Mouse (Mus musculus) heart, embryonic 13.5 days (tissue): ENCODE measurements at regions not wholly inside any gene's neighbourhood (a gene's known extent, or its start where the extent isn't known, plus 50 kb on each side); places are given as distances from the start of the nearest gene placed in this dataset.
A peak's percentile ranks its signal among the peaks of the same experiment; 100 is the strongest.

Experiments
- ATAC-seq: fragments of 200-750 bp; cut with Nextera tagmentation; 2 replicates; pipeline ENCODE4 v1.8.0; 2017; ENCODE audit warnings: moderate TSS enrichment; ENCODE audit not compliant: insufficient number of reproducible peaks, low FRiP score, low TSS enrichment; ENCODE audit errors: extremely low read depth
- H3K27ac ChIP-seq: fragments of 300-500 bp; sonication (generic); replicated peaks from 2 replicates; pipeline ENCODE4 v1.5.1; 2015; ENCODE audit warnings: moderate library complexity, mild to moderate bottlenecking, inconsistent platforms
- H3K27me3 ChIP-seq: fragments of 300-500 bp; sonication (generic); replicated peaks from 2 replicates; pipeline ENCODE4 v1.6.1; 2015; ENCODE audit warnings: mild to moderate bottlenecking, inconsistent platforms
- H3K36me3 ChIP-seq: fragments of 300-500 bp; sonication (generic); 2 replicates; pipeline ENCODE4 v1.6.1; 2015; ENCODE audit warnings: mild to moderate bottlenecking, inconsistent platforms
- H3K4me1 ChIP-seq: fragments of 300-500 bp; sonication (generic); 2 replicates; pipeline ENCODE4 v1.6.1; 2015; ENCODE audit warnings: inconsistent platforms
- H3K4me2 ChIP-seq: fragments of 300-500 bp; sonication (generic); 2 replicates; pipeline ENCODE4 v1.6.1; 2015; ENCODE audit warnings: inconsistent platforms, mild to moderate bottlenecking, moderate library complexity
- H3K4me3 ChIP-seq: fragments of 300-500 bp; sonication (generic); 2 replicates; pipeline ENCODE4 v1.5.1; 2015; ENCODE audit warnings: moderate library complexity, mild to moderate bottlenecking, inconsistent platforms
- H3K9ac ChIP-seq: fragments of 300-500 bp; sonication (generic); 2 replicates; pipeline ENCODE4 v1.6.1; 2015; ENCODE audit warnings: inconsistent platforms, mild to moderate bottlenecking, moderate library complexity
- H3K9me3 ChIP-seq: fragments of 300-500 bp; sonication (generic); 2 replicates; pipeline ENCODE4 v1.6.1; 2016; ENCODE audit warnings: inconsistent platforms
- WGBS: fragments of 180-500 bp; shearing (Covaris S2); methylation state at CpG from one replicate; pipeline ENCODE4 v1.1.7; 2015; ENCODE audit warnings: mixed read lengths; 5-methylcytosine and 5-hydroxymethylcytosine counted together

- 21% methylated on average over 3 of the region's 3 CpGs for WGBS
- Histone ChIP-seq H3K4me3 (no peak overlapping the region), H3K27ac (peak overlapping the region; percentile 31; the same call in 1 of the 2 replicates), H3K9me3 (no peaks in the 10 kb centered on the region), H3K27me3 (no peaks in the 10 kb centered on the region), H3K4me2 (no peak overlapping the region), H3K9ac (no peak overlapping the region), H3K4me1 (peaks cover 8% of the 10 kb centered on the region; the same call in 1 of the 2 replicates), H3K36me3 (no peaks in the 10 kb centered on the region)
- no peak for ATAC-seq
Measured at GRCm38 (mm10) chr8:90121017-90121416, 227.1 kb downstream of the Tox3 start.

DNA sequence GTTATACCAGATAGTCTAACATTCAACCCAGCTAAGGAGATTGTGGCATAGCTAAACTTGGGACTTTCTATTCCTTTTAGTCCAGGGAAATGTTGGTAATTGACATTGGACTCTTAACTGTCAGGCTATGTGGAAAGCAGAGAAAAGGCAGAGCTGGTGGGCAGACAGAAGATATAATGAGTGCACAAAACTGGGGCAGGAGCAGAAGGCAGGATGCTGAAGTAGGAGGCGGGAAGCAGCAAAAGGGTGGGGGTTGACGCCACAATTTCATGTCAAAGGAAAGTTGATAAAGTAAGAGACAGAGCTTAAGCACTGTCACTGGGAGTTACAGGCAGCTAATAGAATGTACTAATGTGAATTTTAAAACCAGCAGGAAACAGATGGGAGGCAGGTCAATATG, 232.7 kb downstream of the Tox3 start:
- Histone ChIP-seq H3K4me3 (no peak overlapping the region), H3K9me3 (no peaks in the 10 kb centered on the region), H3K27ac (no peak overlapping the region), H3K4me2 (no peak overlapping the region), H3K27me3 (no peaks in the 10 kb centered on the region), H3K36me3 (no peaks in the 10 kb centered on the region), H3K4me1 (peaks cover 2% of the 10 kb centered on the region; the same call in 1 of the 2 replicates), H3K9ac (no peak overlapping the region)
- 66% methylated on average over 2 of the region's 2 CpGs for WGBS
- ATAC-seq: no peak

DNA sequence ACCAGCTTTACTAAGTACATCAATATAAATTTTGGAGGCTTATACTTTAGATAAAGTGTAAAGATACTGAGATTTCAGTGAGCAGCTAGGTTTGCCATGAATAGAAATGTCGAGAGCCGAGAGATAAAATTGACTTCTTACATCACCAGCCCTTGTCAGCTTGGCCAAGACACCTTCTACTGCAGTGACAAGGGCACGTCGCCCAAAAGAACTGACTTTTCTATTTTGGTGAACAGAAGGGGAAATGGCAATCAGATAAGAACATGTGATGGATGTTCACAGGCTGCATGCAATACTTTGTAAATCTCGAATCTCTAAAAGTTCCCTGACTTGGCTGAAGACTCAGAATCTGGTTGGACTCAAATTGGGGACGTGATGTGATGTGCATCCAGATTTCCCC, 247.6 kb downstream of the Tox3 start:
- H3K9me3 ChIP-seq: 0 out of 2 replicates have a peak, but pooled peaks cover 2% of the 10 kb centered on the region
- no peak overlapping the region for H3K9ac ChIP-seq
- H3K4me1 ChIP-seq: peaks cover 11% of the 10 kb centered on the region
- H3K4me3 ChIP-seq: no peak overlapping the region
- no peak for ATAC-seq
- H3K36me3 ChIP-seq: no peaks in the 10 kb centered on the region
- H3K4me2 ChIP-seq: no peak overlapping the region
- H3K27ac ChIP-seq: 0 out of 2 replicates have a peak overlapping the region, but pooled peaks have one; percentile 16
- WGBS: 36% methylated on average over 6 of the region's 6 CpGs
- H3K27me3 ChIP-seq: no peaks in the 10 kb centered on the region

- H3K27me3 ChIP-seq: no peaks in the 10 kb centered on the region
- H3K4me3 ChIP-seq: no peak overlapping the region
- peaks cover 15% of the 10 kb centered on the region; the same call in 1 of the 2 replicates for H3K4me1 ChIP-seq
- H3K27ac ChIP-seq: no peak overlapping the region
- peaks cover 12% of the 10 kb centered on the region for H3K9me3 ChIP-seq
- no peak for ATAC-seq
- 75% methylated on average over 5 of the region's 5 CpGs for WGBS
- H3K36me3 ChIP-seq: no peaks in the 10 kb centered on the region
- no peak overlapping the region for H3K9ac ChIP-seq
- H3K4me2 ChIP-seq: no peak overlapping the region
Measured at GRCm38 (mm10) chr8:90082630-90083029, 265.5 kb downstream of the Tox3 start.

DNA sequence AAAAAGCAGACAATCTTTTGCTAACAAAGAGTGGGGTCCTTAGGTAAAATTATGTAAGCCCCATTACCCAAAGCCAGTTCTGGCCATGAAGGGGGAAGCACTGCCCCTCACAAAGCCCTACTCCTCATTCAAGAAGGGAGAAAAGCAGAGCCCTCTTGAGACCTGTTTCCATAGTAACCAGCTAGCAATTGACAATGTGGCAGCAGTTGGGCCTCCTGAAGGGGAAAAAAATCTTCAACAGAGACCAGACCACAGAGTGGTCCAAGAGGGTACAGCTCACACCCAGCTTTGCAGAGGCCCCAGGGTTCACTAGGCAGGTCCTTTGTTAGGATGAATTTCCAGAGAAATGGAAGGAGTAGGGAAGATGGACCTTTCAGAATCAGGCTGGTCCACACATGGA, 271.8 kb downstream of the Tox3 start:
- no peak overlapping the region for H3K4me3 ChIP-seq
- no peaks in the 10 kb centered on the region for H3K27me3 ChIP-seq
- H3K9me3 ChIP-seq: no peaks in the 10 kb centered on the region
- H3K9ac ChIP-seq: no peak overlapping the region
- ATAC-seq: no peak
- H3K27ac ChIP-seq: no peak overlapping the region
- no peak overlapping the region for H3K4me2 ChIP-seq
- peaks cover 20% of the 10 kb centered on the region for H3K4me1 ChIP-seq
- H3K36me3 ChIP-seq: no peaks in the 10 kb centered on the region

GRCm38 (mm10) chr8:90075796-90076195, 272.3 kb downstream of the Tox3 start:
- Histone ChIP-seq H3K27ac (no peak overlapping the region), H3K9me3 (no peaks in the 10 kb centered on the region), H3K36me3 (no peaks in the 10 kb centered on the region), H3K4me2 (no peak overlapping the region), H3K4me1 (peaks cover 20% of the 10 kb centered on the region), H3K4me3 (no peak overlapping the region), H3K9ac (no peak overlapping the region), H3K27me3 (no peaks in the 10 kb centered on the region)
- no peak for ATAC-seq
- WGBS: 84% methylated on average over 5 of the region's 5 CpGs

DNA sequence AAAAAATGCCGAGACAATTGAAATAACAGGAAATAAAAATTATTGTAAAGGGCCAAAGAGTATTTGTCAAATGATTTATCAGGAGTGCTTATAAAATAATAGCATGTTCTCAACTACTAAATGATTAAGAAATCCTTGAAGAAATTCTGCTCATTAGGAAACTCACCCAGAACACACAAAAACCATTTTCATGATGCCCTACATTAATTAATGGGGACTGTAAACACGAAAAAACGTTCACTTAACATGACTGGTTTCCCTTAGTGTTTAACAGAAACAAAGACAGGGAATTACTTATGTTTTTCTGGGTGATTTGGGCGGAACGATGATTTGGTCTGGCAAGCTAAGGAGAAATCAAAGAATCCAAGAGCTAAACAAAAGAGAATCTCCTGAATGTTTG, 278.1 kb downstream of the Tox3 start:
- no peak overlapping the region for H3K27ac ChIP-seq
- ATAC-seq: no peak
- H3K27me3 ChIP-seq: no peaks in the 10 kb centered on the region
- no peak overlapping the region for H3K4me3 ChIP-seq
- no peaks in the 10 kb centered on the region for H3K36me3 ChIP-seq
- 0 out of 2 replicates have a peak overlapping the region, but pooled peaks have one; percentile 41 for H3K9ac ChIP-seq
- H3K4me1 ChIP-seq: peaks cover 14% of the 10 kb centered on the region
- H3K4me2 ChIP-seq: peak overlapping the region; percentile 63
- H3K9me3 ChIP-seq: no peaks in the 10 kb centered on the region
- WGBS: 72% methylated on average over 5 of the region's 5 CpGs

DNA sequence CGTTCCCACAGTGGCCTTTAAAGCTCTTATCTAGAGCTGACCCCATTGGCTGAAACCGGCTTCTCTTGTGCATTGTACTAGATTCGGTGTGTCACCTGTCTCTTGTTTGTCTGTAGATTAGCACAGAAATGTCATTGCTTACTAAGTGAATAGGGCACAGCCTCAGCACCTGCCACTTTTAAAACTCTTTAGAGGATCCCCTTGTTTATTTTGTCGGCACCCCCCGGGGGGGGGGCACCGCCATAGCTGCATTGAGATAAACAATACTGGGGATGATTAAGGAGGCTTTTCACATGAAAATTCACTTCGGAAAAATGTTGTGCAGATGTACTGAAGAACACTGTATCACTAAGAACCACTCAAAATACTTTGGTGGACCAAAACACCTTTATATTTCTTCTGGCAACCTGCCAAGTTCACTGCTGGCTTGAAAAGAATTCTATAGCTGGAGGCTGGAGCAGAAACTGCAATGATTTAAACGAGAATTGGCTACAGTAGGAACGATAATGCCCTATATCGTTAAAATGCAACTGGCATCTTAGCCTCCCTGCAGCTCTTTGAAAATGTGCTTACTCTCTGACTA, 278.6 kb downstream of the Tox3 start:
- H3K4me1 ChIP-seq: peaks cover 14% of the 10 kb centered on the region

DNA sequence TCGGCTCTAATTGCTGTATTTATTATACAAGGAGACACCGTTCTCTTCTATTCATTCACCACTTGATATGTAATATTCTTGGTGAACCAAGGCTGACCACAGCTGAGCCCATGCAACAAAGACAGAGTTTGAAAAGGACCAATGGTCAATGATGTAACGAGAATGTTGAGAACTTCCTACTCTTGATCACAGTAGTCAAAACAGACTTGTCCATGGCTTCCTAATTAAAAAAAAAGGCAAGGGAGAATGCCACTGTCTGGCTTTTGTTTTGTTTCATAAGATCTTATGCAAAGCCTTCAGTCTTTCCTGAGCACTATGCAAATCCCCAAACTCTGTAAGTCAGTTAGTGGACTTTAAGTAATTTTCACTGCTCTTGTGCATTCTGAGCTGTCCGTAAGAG, 279.7 kb downstream of the Tox3 start:
- H3K4me2 ChIP-seq: no peak overlapping the region
- H3K9me3 ChIP-seq: no peaks in the 10 kb centered on the region
- WGBS: 85% methylated on average over 4 of the region's 4 CpGs
- no peak overlapping the region for H3K9ac ChIP-seq
- H3K36me3 ChIP-seq: no peaks in the 10 kb centered on the region
- no peak overlapping the region for H3K27ac ChIP-seq
- peaks cover 14% of the 10 kb centered on the region for H3K4me1 ChIP-seq
- H3K4me3 ChIP-seq: no peak overlapping the region
- H3K27me3 ChIP-seq: no peaks in the 10 kb centered on the region
- ATAC-seq: no peak

More for the DNA sequence above, 278.6 kb downstream of the Tox3 start:
- H3K9me3 ChIP-seq: no peaks in the 10 kb centered on the region
- H3K27ac ChIP-seq: no peak overlapping the region
- no peak for ATAC-seq
- H3K4me2 ChIP-seq: peak overlapping the region; percentile 63
- WGBS: 12% methylated on average over 10 of the region's 10 CpGs
- H3K4me3 ChIP-seq: peak overlapping the region; percentile 39
- no peaks in the 10 kb centered on the region for H3K36me3 ChIP-seq
- H3K27me3 ChIP-seq: no peaks in the 10 kb centered on the region
- H3K9ac ChIP-seq: peak overlapping the region; percentile 41; the same call in 1 of the 2 replicates

DNA sequence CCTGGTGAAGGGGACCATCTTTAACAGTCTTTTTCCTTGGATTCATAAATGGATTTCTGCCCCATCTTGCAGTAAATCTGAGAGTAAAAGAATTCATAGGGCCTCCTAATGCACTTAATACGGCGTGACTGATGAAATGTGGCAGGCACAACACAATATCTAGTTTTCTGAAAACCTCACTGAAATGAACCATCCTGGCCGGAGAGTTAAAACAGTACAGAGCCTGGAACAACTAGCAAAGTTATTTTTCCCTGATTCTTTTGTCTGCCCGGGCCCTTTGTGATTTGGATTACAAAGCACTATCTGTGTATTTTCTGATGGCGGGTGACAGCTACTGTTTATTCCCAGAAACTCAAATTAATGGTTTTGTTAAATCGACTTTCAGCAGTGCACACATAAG, 283.8 kb downstream of the Tox3 start:
- H3K4me3 ChIP-seq: no peak overlapping the region
- peaks cover 9% of the 10 kb centered on the region for H3K4me1 ChIP-seq
- H3K9ac ChIP-seq: no peak overlapping the region
- no peak for ATAC-seq
- 66% methylated on average over 6 of the region's 6 CpGs for WGBS
- H3K9me3 ChIP-seq: no peaks in the 10 kb centered on the region
- H3K4me2 ChIP-seq: no peak overlapping the region
- H3K27ac ChIP-seq: no peak overlapping the region
- no peaks in the 10 kb centered on the region for H3K36me3 ChIP-seq
- H3K27me3 ChIP-seq: no peaks in the 10 kb centered on the region

GRCm38 (mm10) chr8:90063291-90063690, 284.9 kb downstream of the Tox3 start:
- ATAC-seq: no peak
- Histone ChIP-seq H3K9ac (no peak overlapping the region), H3K27me3 (no peaks in the 10 kb centered on the region), H3K9me3 (no peaks in the 10 kb centered on the region), H3K4me3 (no peak overlapping the region), H3K36me3 (no peaks in the 10 kb centered on the region), H3K4me2 (no peak overlapping the region), H3K4me1 (peaks cover 12% of the 10 kb centered on the region; the same call in 1 of the 2 replicates), H3K27ac (no peak overlapping the region)
- 89% methylated on average over 1 of the region's 1 CpGs for WGBS

DNA sequence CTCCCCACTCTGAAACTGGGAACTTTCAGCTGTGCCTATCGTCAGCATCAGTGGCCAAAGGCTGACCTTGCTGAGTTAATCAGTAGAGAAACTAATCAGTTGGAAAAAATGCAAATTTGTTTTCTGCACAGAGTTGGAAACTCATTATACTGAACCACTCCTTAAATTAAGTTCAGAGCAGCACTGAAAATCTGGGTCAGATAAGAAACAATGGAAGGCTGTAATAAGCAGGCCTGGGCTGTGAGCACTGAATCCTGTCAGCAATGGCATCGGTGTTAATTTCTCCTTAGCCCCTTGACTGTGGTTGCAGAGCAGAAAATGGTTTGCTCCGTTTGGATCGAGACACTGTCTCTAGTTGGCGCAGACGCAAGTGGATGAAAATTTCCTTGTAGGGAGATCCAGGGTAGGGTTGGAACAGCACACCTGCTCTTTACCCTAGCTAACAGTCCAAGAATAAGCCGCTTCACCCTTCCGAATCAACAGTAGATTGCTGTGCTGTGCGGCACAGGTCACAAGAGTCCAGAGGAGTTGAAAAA, 289.4 kb downstream of the Tox3 start:
- Histone ChIP-seq H3K36me3 (no peaks in the 10 kb centered on the region), H3K9me3 (no peaks in the 10 kb centered on the region), H3K4me2 (no peak overlapping the region), H3K27ac (no peak overlapping the region), H3K9ac (no peak overlapping the region), H3K27me3 (no peaks in the 10 kb centered on the region), H3K4me3 (no peak overlapping the region), H3K4me1 (peaks cover 15% of the 10 kb centered on the region; the same call in 1 of the 2 replicates)
- no peak for ATAC-seq
- WGBS: 70% methylated on average over 9 of the region's 9 CpGs
